Mouse (Mus musculus): ENCODE data around the gene Taf6l.
"Not testable (repeated sequence)": the region's sequence is repeated elsewhere in the genome, so short reads cannot be mapped to it uniquely, and the experiment has no call there.

The Taf6l gene

GRCm38 (mm10) chr19:8736160-8736467, 50.1 kb downstream of the Taf6l start:
- DNase-seq (ENCODE audit: low spot score), result no peak

GRCm38 (mm10) chr19:8735389-8736159, 50.6 kb downstream of the Taf6l start, which contains the start of gene Wdr74:
Wdr74 (plus strand) TSS chr19:8735827.
- DNase-seq (ENCODE audit: low spot score), result peak; percentile 93

GRCm38 (mm10) chr19:8734334-8734733, 51.9 kb downstream of the Taf6l start:
- no peak for DNase-seq (ENCODE audit: low spot score)

- not testable (repeated sequence) for DNase-seq (ENCODE audit: low spot score)
Observed at GRCm38 (mm10) chr19:8728335-8729099, 57.7 kb downstream of the Taf6l start.

- DNase-seq (ENCODE audit: low spot score), result no peak
Observed at GRCm38 (mm10) chr19:8727495-8728114, 58.6 kb downstream of the Taf6l start.

GRCm38 (mm10) chr19:8726609-8727390, 59.4 kb downstream of the Taf6l start:
- DNase-seq (ENCODE audit: low spot score), result no peak

- no peak for DNase-seq (ENCODE audit: low spot score)
Observed at GRCm38 (mm10) chr19:8725081-8725613, 61.1 kb downstream of the Taf6l start.

All from ovary, postnatal 14 days (tissue).